Mouse (Mus musculus): ENCODE measurements around the gene Ndufaf2. TPM values are rescaled to one million over a fixed set of nuclear protein-coding genes. Genes with fewer than 3 reads are reported as not detected.

Ndufaf2 gene
- polyA plus RNA-seq, 2 experiments from 2014 or later, result 39.7 to 40.4 TPM

- ATAC-seq, result no peak
Observed at GRCm38 (mm10) chr13:108138403-108138977, 19.9 kb downstream of the Ndufaf2 start.

DNA sequence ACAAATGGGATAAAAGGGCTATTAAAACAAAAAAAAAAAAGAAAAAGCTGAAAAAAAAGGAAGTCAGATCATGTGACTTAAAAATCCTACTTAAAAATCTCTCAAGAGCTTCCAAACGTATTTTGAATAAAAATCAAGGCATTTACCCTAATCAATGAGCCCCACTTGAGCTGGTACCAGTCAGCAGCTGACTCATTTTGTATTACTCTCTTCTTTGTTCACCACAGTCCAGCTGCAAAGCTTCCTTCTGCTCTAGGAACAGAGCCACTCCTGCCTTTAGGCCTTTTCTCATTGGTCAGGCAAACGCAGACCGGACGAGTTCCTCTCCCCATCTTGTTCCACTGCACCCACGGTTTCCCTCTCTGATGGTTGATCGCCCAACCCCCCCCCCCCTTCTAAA lies 22.8 kb downstream of the Ndufaf2 start:
- no peak for ATAC-seq

GRCm38 (mm10) chr13:108132031-108132819 lies 26.2 kb downstream of the Ndufaf2 start:
- ATAC-seq, result no peak

DNA sequence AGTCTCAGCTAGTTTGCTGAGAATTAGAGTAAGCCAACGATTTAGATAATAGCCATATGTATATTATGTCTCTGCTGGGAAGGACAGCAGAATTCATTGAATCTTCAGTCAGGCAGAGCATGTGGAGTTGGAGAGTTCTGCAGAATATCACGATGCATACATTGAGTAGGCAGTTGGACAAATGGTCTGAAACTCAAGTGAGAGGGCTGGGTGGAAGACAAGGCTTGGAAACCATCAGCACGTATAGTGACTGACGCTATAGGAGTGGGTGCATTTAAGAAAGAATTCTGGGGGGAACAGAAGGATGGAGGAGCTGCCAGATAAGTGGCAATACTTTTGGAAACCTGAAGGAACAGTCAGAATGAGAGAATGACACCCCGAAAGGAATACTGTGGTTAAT lies 27.7 kb downstream of the Ndufaf2 start:
- ATAC-seq, result no peak

GRCm38 (mm10) chr13:108129070-108129469 lies 29.4 kb downstream of the Ndufaf2 start:
- peak; percentile 84 for ATAC-seq

DNA sequence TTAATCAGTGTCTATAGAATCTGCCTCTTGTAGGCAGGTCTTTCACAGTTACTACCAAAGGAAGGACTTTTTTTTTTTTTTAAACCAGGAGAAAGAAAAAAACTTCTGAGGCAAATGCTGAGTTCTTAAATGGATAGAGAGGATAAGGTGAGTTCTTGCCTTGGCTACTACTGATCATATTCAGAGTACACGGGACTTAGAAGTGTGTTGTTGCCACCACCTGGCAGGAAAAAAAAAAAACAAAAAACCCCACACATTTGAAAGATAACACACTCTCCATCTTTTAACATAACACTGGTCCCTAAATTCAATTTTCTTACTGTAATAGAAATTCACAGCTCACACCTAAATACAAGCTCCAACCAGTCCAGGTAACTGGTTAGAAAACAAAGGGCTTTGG lies 30.5 kb downstream of the Ndufaf2 start:
- ATAC-seq, result no peak

GRCm38 (mm10) chr13:108127130-108127529 lies 31.3 kb downstream of the Ndufaf2 start:
- peak; percentile 73 for ATAC-seq

- ATAC-seq, result no peak
Observed at GRCm38 (mm10) chr13:108126246-108126645, 32.2 kb downstream of the Ndufaf2 start.

DNA sequence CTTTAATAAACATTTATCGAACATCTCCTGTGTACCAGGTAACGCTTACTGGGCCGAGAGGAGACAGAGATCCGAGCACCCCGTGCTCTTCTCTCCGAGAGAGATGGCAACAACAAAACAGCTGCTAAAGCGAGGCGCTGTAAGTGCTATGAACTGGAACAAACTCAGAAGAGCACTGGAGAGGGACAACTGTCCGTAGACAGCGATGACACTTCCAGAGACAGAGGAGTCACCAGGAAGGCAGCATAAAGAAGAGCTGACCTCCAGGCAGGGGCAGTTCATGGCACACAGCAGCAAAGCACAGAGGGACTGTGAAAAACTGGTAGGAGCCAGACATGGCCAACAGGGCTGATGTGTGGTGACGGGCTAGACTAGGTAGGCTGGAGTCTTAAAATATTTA lies 34.3 kb downstream of the Ndufaf2 start:
- ATAC-seq, result no peak

DNA sequence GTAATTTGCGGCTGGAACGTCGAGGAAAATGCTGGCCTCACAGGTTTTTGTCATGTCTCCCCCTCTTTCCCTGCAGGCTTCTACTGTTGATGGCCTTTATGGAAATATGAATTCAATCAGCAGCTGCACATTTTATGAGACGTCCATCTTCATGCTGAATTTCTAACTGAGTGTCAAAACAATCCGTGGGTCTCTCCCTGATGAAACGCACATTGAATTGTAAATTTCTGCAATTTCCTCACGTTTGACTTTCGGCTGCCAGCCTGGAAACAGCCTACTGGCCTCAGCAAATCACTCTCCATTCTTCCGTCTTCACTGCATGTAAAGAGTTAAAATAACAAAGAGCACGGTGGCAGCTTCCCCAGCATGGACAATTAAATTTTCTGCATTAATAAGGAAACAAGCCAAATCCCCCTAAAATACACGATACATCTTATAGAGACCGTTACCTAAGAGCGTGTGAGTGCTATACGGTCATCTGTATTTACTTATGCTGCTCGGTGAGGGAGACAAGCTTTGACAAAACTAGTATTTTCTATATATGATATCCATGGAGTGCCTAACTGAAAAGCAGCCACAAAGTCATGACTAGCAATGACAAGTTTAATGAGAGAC lies 35.2 kb downstream of the Ndufaf2 start:
- ATAC-seq, result no peak

- no peak for ATAC-seq
Observed at GRCm38 (mm10) chr13:108119411-108120310, 38.8 kb downstream of the Ndufaf2 start.

- ATAC-seq, result no peak
Observed at GRCm38 (mm10) chr13:108118188-108118587, 40.2 kb downstream of the Ndufaf2 start.

DNA sequence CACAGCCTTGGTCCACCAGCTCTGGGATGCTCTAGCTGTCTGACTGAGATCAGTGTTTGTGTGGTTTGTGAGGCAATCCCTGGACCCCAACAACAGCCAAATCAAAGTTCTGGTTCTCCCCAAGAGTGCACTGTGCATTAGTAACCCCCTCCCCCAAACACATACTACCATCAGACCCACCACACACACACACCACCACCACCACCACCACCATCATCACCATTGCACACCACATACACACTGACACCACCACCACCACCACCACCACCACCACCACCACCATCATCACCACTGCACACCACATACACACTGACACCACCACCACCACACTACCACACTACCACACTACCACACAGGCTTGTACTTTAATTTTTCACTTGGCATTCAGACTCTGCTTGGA lies 40.8 kb downstream of the Ndufaf2 start:
- no peak for ATAC-seq

GRCm38 (mm10) chr13:108114257-108114656 lies 44.2 kb downstream of the Ndufaf2 start:
- no peak for ATAC-seq

GRCm38 (mm10) chr13:108113536-108113935 lies 44.9 kb downstream of the Ndufaf2 start:
- no peak for ATAC-seq

DNA sequence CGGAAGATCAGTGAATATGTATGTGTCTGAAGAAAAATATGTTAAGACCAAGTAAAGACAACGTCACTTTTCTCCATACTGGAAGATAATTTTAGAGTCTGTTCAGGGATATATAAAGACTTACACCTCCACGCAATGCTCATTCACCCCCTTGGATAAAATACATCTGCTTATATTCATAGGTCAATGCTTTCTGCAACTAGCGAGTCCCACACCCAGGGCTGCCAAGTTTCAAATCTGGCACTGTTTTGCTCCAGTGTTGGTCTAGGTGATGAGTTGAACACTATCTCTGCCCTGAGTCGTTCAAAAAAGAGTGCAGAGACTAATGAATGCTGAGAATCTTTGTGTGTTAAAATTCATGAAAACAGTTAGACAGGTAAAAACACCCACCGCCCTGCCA lies 47.5 kb downstream of the Ndufaf2 start:
- no peak for ATAC-seq

DNA sequence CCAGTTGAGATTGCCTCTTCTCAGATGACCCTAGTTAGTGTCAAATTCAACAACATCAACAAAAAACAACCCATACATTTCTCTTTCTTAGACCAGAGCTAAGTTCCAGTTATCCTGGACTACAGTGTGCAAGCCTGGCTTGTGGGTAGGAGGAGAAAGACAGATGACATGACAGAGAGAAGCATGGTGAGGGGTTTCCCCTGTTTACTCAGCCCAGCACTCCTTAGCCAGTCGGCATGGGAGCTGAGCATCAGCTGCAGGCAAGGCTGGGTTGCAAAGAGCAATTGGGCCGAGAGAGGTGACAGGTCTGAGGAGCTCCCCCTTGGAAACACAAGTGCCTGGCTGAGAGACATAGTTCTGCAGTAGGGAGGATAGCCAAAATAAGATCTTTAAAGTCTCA lies 57.7 kb downstream of the Ndufaf2 start:
- ATAC-seq, result peak; percentile 45

GRCm38 (mm10) chr13:108096446-108096845 lies 62.0 kb downstream of the Ndufaf2 start:
- ATAC-seq, result no peak

DNA sequence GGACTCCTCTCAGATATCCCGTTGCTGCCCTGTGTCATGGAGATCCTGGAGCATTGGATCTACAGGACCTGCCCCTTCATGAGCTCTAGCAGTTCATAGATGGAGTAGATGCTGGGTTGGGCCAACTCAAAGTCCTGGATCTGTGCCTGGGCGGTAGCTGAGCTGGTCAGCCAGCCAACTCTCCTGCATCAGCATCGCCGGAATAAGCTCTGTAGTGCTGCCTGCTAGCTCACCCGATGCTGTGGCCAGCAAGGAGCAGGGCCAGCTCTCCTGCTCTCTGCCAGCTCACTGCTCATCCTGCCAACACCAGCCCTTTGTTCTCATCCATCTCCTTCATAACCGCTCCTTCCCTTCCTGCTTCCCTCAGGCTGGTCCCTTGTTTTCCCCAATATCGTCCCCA lies 62.8 kb downstream of the Ndufaf2 start:
- no peak for ATAC-seq

- ATAC-seq, result no peak
Observed at GRCm38 (mm10) chr13:108094681-108095080, 63.7 kb downstream of the Ndufaf2 start.

DNA sequence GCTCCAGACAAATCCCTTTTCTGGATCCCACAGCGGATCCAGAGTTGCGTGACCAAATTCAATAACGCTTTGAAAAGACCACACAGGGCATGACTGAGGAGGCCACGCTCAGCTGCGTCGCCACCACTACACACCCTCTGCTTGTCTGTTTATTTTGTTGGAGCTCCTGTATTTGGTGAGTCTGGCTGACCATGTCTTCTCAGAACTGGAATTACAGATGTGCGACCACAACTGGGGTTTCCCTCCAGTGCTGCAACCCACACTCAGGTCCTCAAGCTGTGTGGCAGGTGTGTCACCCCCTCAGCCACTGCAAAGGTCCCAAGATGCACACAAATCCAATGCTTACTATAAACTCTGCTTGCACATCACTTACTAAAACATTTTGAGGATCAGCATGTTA lies 66.1 kb downstream of the Ndufaf2 start:
- ATAC-seq, result no peak

DNA sequence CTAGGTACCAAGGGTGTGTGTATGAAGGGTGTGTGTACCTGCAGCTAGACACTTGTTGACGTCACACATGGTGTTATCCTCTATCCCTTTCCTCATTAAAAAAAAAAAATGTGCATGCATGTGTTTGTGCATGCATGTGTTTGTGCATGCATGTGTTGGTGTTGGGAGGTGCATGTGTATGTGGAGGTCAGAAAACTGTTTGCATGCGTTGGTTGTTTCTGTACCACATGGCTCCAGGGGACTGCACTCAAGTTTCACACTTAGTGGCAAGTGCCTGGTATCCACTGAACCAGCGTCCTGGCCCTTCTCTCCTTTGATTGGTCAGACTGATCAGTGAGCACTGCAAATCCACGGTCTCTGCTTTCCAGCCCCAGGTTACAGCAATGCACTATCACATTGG lies 71.7 kb downstream of the Ndufaf2 start:
- no peak for ATAC-seq

DNA sequence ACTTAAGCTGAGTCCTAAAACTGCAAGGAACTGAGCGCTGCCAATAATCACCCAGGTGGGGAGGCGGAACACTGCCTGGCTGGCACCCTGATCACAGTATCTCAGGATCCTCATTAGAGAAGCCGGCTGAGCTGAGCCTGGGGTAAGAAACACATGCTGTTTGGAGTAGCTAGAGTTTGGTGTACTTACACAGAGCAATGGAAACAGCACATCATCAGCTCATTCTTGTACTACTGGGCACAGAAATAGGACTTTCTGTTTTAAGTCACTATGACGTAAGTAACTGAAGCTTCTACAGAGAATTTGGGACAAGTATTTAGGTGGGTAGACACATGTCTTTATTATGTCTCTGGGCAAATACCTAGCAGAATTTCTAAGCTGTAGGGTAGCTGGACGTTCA lies 72.4 kb downstream of the Ndufaf2 start:
- no peak for ATAC-seq

Data from CD4-positive, CD25-positive, alpha-beta regulatory T cell, adult 4 months (primary cell).